Comparison of ENCODE assay signal across 7 mouse cellular contexts in the genomic region with DNA sequence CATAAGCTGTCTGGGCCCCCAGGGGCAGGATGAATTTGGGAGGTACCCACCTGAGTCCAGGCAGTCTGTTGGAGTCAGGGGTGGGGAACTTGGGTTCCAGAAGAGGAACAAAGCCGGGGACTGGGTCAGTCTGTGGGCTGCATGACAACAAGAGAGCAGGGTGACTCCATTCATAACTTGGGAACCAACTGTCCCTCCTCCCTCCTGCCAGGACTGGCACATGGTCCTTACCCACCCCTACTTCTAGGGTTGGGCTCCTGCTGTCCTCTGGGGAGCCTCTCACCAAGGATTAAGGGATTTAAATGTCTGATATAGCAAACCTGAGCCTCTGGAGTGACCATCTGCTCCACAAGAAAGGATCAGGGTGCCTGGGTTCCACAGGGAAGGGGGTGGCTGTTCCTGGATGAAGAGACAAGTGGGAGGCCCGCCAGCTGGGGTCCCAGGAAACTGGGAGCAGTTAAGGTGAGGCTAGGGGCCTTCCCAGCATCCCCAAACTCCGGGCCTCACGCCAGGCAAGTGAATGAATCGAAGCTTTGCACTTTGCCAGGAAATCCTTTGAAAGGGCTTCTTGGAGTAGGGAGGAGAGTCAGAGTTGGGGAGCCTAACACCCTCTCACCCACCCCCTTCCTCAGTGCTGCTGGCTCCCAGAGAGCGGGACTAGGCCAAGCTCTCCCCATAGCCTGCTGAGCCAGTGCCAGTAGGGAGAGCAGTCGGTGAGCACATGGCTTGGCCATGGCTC. TPM values are rescaled to one million over a fixed set of nuclear protein-coding genes. Genes with fewer than 3 reads are reported as not detected.
DNase-seq lines count a peak whose midpoint lies in the region; ATAC-seq and TF ChIP-seq lines count a peak whose summit lies in the region.

No protein-coding gene starts in this region.

- no peak overlapping the region for H3K4me2 ChIP-seq in hindbrain, embryonic 16.5 days (ENCODE audit: low read length)
- H3K4me2 ChIP-seq in midbrain, embryonic 13.5 days (replicated peaks) = no peak overlapping the region
- H3K4me2 ChIP-seq in intestine, embryonic 15.5 days (replicated peaks) = no peak overlapping the region

- H3K9me3 ChIP-seq in hindbrain, embryonic 16.5 days (ENCODE audit: control insufficient read depth, low read length) = no peaks in the 10 kb centered on the region
- no peaks in the 10 kb centered on the region for H3K9me3 ChIP-seq in midbrain, embryonic 13.5 days
- H3K9me3 ChIP-seq in intestine, embryonic 15.5 days = no peaks in the 10 kb centered on the region

- H3K27ac ChIP-seq in hindbrain, embryonic 16.5 days (ENCODE audit: low read depth, low read length) = peak overlapping the region; percentile 63
- peak overlapping the region; percentile 64 for H3K27ac ChIP-seq in midbrain, embryonic 13.5 days
- no peak overlapping the region for H3K27ac ChIP-seq in intestine, embryonic 15.5 days

- TF ChIP-seq CTCF in brain, embryonic 14.5 days (IDR thresholded peaks at IDR 0.05; ENCODE audit: borderline replicate concordance, extremely low read depth, insufficient read depth, insufficient read length) = no peak

- no peak overlapping the region for H3K4me3 ChIP-seq in hindbrain, embryonic 16.5 days (ENCODE audit: low read length)
- H3K4me3 ChIP-seq in midbrain, embryonic 13.5 days (replicated peaks) = no peak overlapping the region
- H3K4me3 ChIP-seq in intestine, embryonic 15.5 days (replicated peaks) = no peak overlapping the region

- no peak overlapping the region for H3K9ac ChIP-seq in hindbrain, embryonic 16.5 days (ENCODE audit: low read depth, low read length)
- 0 out of 2 replicates have a peak overlapping the region, but pooled peaks have one; percentile 10 for H3K9ac ChIP-seq in midbrain, embryonic 13.5 days (replicated peaks)
- H3K9ac ChIP-seq in intestine, embryonic 15.5 days = no peak overlapping the region

- ATAC-seq in hindbrain, embryonic 16.5 days = peak; percentile 94
- ATAC-seq in midbrain, embryonic 13.5 days = peak; percentile 62
- no peak for ATAC-seq in intestine, embryonic 15.5 days

- DNase-seq in brain, embryonic 14.5 days (ENCODE audit: low read depth) = peak; percentile 89
- DNase-seq in cerebellum, postnatal 14 days = peak; percentile 63 to 74
- no peak for DNase-seq in kidney, postnatal 14 days
- no peak for DNase-seq in lung, adult 18-20 months

- WGBS in hindbrain, embryonic 16.5 days = 66% methylated on average over 7 of the region's 7 CpGs
- 68% methylated on average over 7 of the region's 7 CpGs for WGBS in midbrain, embryonic 13.5 days
- WGBS in intestine, embryonic 15.5 days = 76% methylated on average over 7 of the region's 7 CpGs

- no peak for TF ChIP-seq POLR2A in brain, embryonic 14.5 days (IDR thresholded peaks at IDR 0.05; ENCODE audit: borderline replicate concordance, extremely low read depth, insufficient read depth, insufficient read length, poor library complexity, severe bottlenecking)

- peaks cover 24% of the 10 kb centered on the region for H3K36me3 ChIP-seq in hindbrain, embryonic 16.5 days (ENCODE audit: control insufficient read depth, insufficient read depth, low read length)
- peaks cover 68% of the 10 kb centered on the region for H3K36me3 ChIP-seq in midbrain, embryonic 13.5 days
- H3K36me3 ChIP-seq in intestine, embryonic 15.5 days = peaks cover 39% of the 10 kb centered on the region

- no peaks in the 10 kb centered on the region for H3K27me3 ChIP-seq in hindbrain, embryonic 16.5 days (replicated peaks; ENCODE audit: control insufficient read depth, insufficient read depth, low read length)
- no peaks in the 10 kb centered on the region for H3K27me3 ChIP-seq in midbrain, embryonic 13.5 days
- no peaks in the 10 kb centered on the region for H3K27me3 ChIP-seq in intestine, embryonic 15.5 days (replicated peaks)

- no peaks in the 10 kb centered on the region for H3K4me1 ChIP-seq in hindbrain, embryonic 16.5 days (ENCODE audit: control insufficient read depth, insufficient read depth, low read depth, low read length)
- H3K4me1 ChIP-seq in midbrain, embryonic 13.5 days (replicated peaks) = 0 out of 2 replicates have a peak, but pooled peaks cover 8% of the 10 kb centered on the region
- H3K4me1 ChIP-seq in intestine, embryonic 15.5 days (replicated peaks) = no peaks in the 10 kb centered on the region

RNA-seq across cellular contexts. Expression of a gene that starts 11.9 kb away (rescaled TPM):
- polyA plus RNA-seq in brain, embryonic 14.5 days (2012; rRNA removed) = 93.6 and 131 TPM in 2 replicates
- polyA plus RNA-seq in hindbrain, embryonic 16.5 days (2015; fragmentation: Nextera tagmentation; extraction: Ambion mirVana) = 47.9 and 57.9 TPM in 2 replicates
- polyA plus RNA-seq in midbrain, embryonic 13.5 days (2015; fragmentation: Nextera tagmentation; extraction: Ambion mirVana) = 84.2 and 93.4 TPM in 2 replicates
- polyA plus RNA-seq in intestine, embryonic 15.5 days (2015; fragmentation: Nextera tagmentation; extraction: Ambion mirVana) = 140 and 143 TPM in 2 replicates

RNA-seq across cellular contexts. Expression of a gene that starts 12.0 kb away (rescaled TPM):
- polyA plus RNA-seq in brain, embryonic 14.5 days (2012; rRNA removed) = 20.9 and 27.0 TPM in 2 replicates
- 18.2 and 20.1 TPM in 2 replicates for polyA plus RNA-seq in hindbrain, embryonic 16.5 days (2015; fragmentation: Nextera tagmentation; extraction: Ambion mirVana)
- polyA plus RNA-seq in midbrain, embryonic 13.5 days (2015; fragmentation: Nextera tagmentation; extraction: Ambion mirVana) = 24.5 and 26.9 TPM in 2 replicates
- polyA plus RNA-seq in intestine, embryonic 15.5 days (2015; fragmentation: Nextera tagmentation; extraction: Ambion mirVana) = 25.1 and 25.6 TPM in 2 replicates

RNA-seq across cellular contexts. Expression of a gene that starts 13.7 kb away (rescaled TPM):
- polyA plus RNA-seq in brain, embryonic 14.5 days (2012; rRNA removed) = 44.3 and 74.7 TPM in 2 replicates
- 105 and 117 TPM in 2 replicates for polyA plus RNA-seq in hindbrain, embryonic 16.5 days (2015; fragmentation: Nextera tagmentation; extraction: Ambion mirVana)
- polyA plus RNA-seq in midbrain, embryonic 13.5 days (2015; fragmentation: Nextera tagmentation; extraction: Ambion mirVana) = 23.2 and 24.3 TPM in 2 replicates
- 5.8 and 6.8 TPM in 2 replicates for polyA plus RNA-seq in intestine, embryonic 15.5 days (2015; fragmentation: Nextera tagmentation; extraction: Ambion mirVana)

RNA-seq across cellular contexts. Expression of a gene that starts 25.6 kb away (rescaled TPM):
- 0.08 TPM in 1 of 2 replicates, not detected in the other for polyA plus RNA-seq in brain, embryonic 14.5 days (2012; rRNA removed)
- polyA plus RNA-seq in hindbrain, embryonic 16.5 days (2015; fragmentation: Nextera tagmentation; extraction: Ambion mirVana) = not detected in 2 replicates
- not detected in 2 replicates for polyA plus RNA-seq in midbrain, embryonic 13.5 days (2015; fragmentation: Nextera tagmentation; extraction: Ambion mirVana)
- polyA plus RNA-seq in intestine, embryonic 15.5 days (2015; fragmentation: Nextera tagmentation; extraction: Ambion mirVana) = 0.34 and 0.43 TPM in 2 replicates

RNA-seq across cellular contexts. Expression of a gene that starts 29.8 kb away (rescaled TPM):
- 13.7 and 17.8 TPM in 2 replicates for polyA plus RNA-seq in brain, embryonic 14.5 days (2012; rRNA removed)
- 22.6 and 26.2 TPM in 2 replicates for polyA plus RNA-seq in hindbrain, embryonic 16.5 days (2015; fragmentation: Nextera tagmentation; extraction: Ambion mirVana)
- polyA plus RNA-seq in midbrain, embryonic 13.5 days (2015; fragmentation: Nextera tagmentation; extraction: Ambion mirVana) = 25.1 and 28.5 TPM in 2 replicates
- 14.1 and 16.7 TPM in 2 replicates for polyA plus RNA-seq in intestine, embryonic 15.5 days (2015; fragmentation: Nextera tagmentation; extraction: Ambion mirVana)

Comparison
In these comparisons a context has a peak if more than half of its experiments do, and no peak if none do; other contexts are left out.
1. DNase-seq: peak in brain, embryonic 14.5 days (single experiment) and cerebellum, postnatal 14 days (2 of 2); none in kidney, postnatal 14 days (single experiment) and lung, adult 18-20 months (0 of 2).